Mouse (Mus musculus) midbrain, embryonic 15.5 days (tissue): Measurements from ENCODE around the gene Snx9. TPM values are rescaled to one million over a fixed set of nuclear protein-coding genes. Genes with fewer than 3 reads are reported as not detected.

ENCODE experiments used
- ATAC-seq: fragments of 200-750 bp; cut with Nextera tagmentation; replicated peaks from 2 replicates; pipeline ENCODE4 v1.8.0; 2017; ENCODE audit warnings: moderate TSS enrichment
- H3K27ac ChIP-seq: fragments of 300-500 bp; sonication (generic); 2 replicates; pipeline ENCODE4 v1.5.1; 2015; ENCODE audit warnings: mild to moderate bottlenecking, inconsistent platforms
- H3K27me3 ChIP-seq: fragments of 300-500 bp; sonication (generic); replicated peaks from 2 replicates; pipeline ENCODE4 v1.6.1; 2015; ENCODE audit warnings: inconsistent platforms
- H3K36me3 ChIP-seq: fragments of 300-500 bp; sonication (generic); replicated peaks from 2 replicates; pipeline ENCODE4 v1.6.1; 2015; ENCODE audit warnings: inconsistent platforms
- H3K4me1 ChIP-seq: fragments of 300-500 bp; sonication (generic); 2 replicates; pipeline ENCODE4 v1.6.1; 2015; ENCODE audit warnings: inconsistent platforms
- H3K4me2 ChIP-seq: fragments of 300-500 bp; sonication (generic); 2 replicates; pipeline ENCODE4 v1.6.1; 2015; ENCODE audit warnings: inconsistent platforms, mild to moderate bottlenecking, moderate library complexity
- H3K4me3 ChIP-seq: fragments of 300-500 bp; sonication (generic); 2 replicates; pipeline ENCODE4 v1.5.1; 2015; ENCODE audit warnings: mild to moderate bottlenecking, inconsistent platforms
- H3K9ac ChIP-seq: fragments of 300-500 bp; sonication (generic); 2 replicates; pipeline ENCODE4 v1.6.1; 2015; ENCODE audit warnings: mild to moderate bottlenecking, inconsistent platforms
- H3K9me3 ChIP-seq: fragments of 300-500 bp; sonication (generic); 2 replicates; pipeline ENCODE4 v1.6.1; 2016; ENCODE audit warnings: inconsistent platforms
- WGBS: fragments of 180-500 bp; shearing (Covaris S2); methylation state at CpG from one replicate; pipeline ENCODE4 v1.1.7; 2015; ENCODE audit warnings: mixed read lengths; 5-methylcytosine and 5-hydroxymethylcytosine counted together
- polyA plus RNA-seq: library from polyadenylated mRNA; unstranded; fragments of >200 nt; fragmentation: Nextera tagmentation; extraction: Ambion mirVana; gene quantifications from 2 replicates; pipeline ENCODE4 v1.2.1, GENCODE M21; 2015

The Snx9 gene
- polyA plus RNA-seq, 1 experiment from 2014 or later: 6.9 TPM

- H3K27ac ChIP-seq: no peak overlapping the region
These were observed 54.9 kb downstream of the Snx9 start for GRCm38 (mm10) chr17:5896066-5896465.

DNA sequence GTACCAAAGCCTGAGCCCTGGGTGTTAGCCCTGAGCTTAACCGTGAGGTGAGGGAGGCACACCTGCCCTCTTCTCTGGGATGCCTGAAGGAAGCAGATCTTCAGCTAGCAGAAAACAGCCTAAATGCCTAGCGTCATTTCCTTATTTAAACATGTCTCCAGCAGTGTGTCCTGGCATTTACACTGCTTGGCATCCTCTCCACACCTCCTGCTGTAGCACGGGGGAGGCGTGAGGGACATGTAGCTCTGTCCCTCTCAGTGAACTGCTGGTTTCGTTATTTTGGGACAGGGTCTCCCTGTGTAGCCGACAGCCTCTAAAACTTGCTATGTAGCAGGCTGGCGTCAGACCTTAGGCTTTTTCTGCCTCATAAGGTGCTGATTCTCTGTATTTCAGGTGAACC lies 55.5 kb downstream of the Snx9 start:
- WGBS: 86% methylated on average over 7 of the region's 7 CpGs
- no peak for ATAC-seq
- H3K27ac ChIP-seq: no peak overlapping the region

More at GRCm38 (mm10) chr17:5896066-5896465, 54.9 kb downstream of the Snx9 start:
- Histone ChIP-seq H3K27me3 (no peaks in the 10 kb centered on the region), H3K4me1 (no peaks in the 10 kb centered on the region), H3K4me3 (no peak overlapping the region), H3K9me3 (no peaks in the 10 kb centered on the region), H3K4me2 (no peak overlapping the region), H3K9ac (no peak overlapping the region), H3K36me3 (no peaks in the 10 kb centered on the region)
- ATAC-seq: no peak
- WGBS: 80% methylated on average over 4 of the region's 4 CpGs

DNA sequence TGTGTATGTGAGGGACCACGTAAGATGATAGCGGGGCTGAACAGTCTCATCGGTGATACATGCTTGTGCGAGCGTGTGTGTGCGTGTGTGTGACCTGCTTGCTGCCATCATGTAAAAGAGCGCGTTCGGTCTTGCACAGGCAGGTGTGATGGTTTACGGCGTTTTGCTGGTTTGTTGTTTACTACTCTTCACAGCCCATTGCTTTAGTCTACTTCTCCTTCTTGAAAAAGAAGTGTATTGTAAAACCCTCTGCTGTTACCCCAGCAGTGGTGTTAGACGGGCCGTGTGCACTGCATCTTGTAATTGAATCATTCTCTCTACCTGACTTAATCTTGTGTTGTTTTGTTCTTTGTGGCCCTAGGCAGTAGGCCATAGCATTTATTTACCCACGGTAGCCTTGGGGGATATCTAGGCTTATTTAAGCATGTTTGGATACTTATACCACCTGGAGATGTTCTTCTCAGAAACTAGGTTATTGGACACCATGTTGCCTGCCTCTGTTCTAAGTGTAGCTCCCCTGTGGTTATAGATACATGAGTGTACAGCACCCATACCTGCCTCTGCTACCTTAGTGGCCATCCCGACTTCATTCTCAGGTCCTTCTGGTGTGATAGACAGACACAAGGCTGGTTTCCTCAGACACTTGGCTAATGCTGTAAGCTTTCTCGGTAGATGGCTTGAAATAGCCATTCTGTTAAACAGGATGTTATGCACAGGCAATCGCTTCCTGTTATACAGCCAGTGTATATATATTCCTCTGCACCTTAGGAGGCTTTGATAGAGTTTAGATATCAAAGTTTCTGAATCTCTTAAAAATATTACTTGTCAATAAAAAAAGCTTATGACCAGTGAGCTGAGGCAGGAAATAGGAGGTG lies 56.4 kb downstream of the Snx9 start:
- H3K4me1 ChIP-seq: no peaks in the 10 kb centered on the region
- no peak overlapping the region for H3K9ac ChIP-seq
- H3K36me3 ChIP-seq: no peaks in the 10 kb centered on the region
- H3K4me2 ChIP-seq: no peak overlapping the region
- H3K4me3 ChIP-seq: no peak overlapping the region
- WGBS: 93% methylated on average over 17 of the region's 17 CpGs
- no peak overlapping the region for H3K27ac ChIP-seq
- no peaks in the 10 kb centered on the region for H3K9me3 ChIP-seq
- no peaks in the 10 kb centered on the region for H3K27me3 ChIP-seq
- ATAC-seq: no peak

More for the DNA sequence above, 55.5 kb downstream of the Snx9 start:
- Histone ChIP-seq H3K4me2 (no peak overlapping the region), H3K9ac (no peak overlapping the region), H3K36me3 (no peaks in the 10 kb centered on the region), H3K9me3 (no peaks in the 10 kb centered on the region), H3K27me3 (no peaks in the 10 kb centered on the region), H3K4me1 (no peaks in the 10 kb centered on the region), H3K4me3 (no peak overlapping the region)

- Histone ChIP-seq H3K4me1 (no peaks in the 10 kb centered on the region), H3K4me2 (no peak overlapping the region), H3K9me3 (no peaks in the 10 kb centered on the region), H3K27me3 (no peaks in the 10 kb centered on the region), H3K9ac (no peak overlapping the region), H3K36me3 (no peaks in the 10 kb centered on the region), H3K4me3 (no peak overlapping the region), H3K27ac (no peak overlapping the region)
- WGBS: 94% methylated on average over 6 of the region's 6 CpGs
- ATAC-seq: no peak
These were observed 58.1 kb downstream of the Snx9 start for GRCm38 (mm10) chr17:5899251-5899650.

DNA sequence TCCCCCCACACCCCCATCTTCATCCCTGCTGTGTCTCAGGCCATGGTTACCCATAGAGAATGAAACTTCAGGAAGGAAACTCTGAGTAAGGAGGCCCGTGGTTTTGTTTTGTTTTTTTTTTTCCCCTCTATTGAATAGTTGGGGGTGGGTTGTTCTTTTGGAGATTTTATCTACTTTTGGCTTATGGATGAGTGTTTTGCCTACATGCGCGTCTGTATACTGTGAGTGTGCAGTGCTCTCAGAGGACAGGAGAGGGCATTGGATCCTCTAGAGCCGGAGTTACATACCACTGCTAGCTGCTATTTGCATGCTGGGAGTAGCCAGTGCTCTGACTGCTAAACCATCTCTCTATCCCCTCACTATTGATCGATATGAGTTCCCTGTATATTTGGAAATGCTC lies 60.3 kb downstream of the Snx9 start:
- Histone ChIP-seq H3K9ac (no peak overlapping the region), H3K4me3 (no peak overlapping the region), H3K27me3 (no peaks in the 10 kb centered on the region), H3K36me3 (no peaks in the 10 kb centered on the region), H3K27ac (no peak overlapping the region), H3K4me2 (no peak overlapping the region), H3K4me1 (no peaks in the 10 kb centered on the region), H3K9me3 (no peaks in the 10 kb centered on the region)
- no peak for ATAC-seq
- 83% methylated on average over 5 of the region's 5 CpGs for WGBS

- Histone ChIP-seq H3K9me3 (no peaks in the 10 kb centered on the region), H3K27me3 (no peaks in the 10 kb centered on the region), H3K4me1 (no peaks in the 10 kb centered on the region), H3K4me2 (no peak overlapping the region), H3K36me3 (no peaks in the 10 kb centered on the region), H3K27ac (no peak overlapping the region), H3K4me3 (no peak overlapping the region), H3K9ac (no peak overlapping the region)
- no peak for ATAC-seq
- 83% methylated on average over 6 of the region's 6 CpGs for WGBS
These were observed 62.6 kb downstream of the Snx9 start for GRCm38 (mm10) chr17:5903630-5904301.

DNA sequence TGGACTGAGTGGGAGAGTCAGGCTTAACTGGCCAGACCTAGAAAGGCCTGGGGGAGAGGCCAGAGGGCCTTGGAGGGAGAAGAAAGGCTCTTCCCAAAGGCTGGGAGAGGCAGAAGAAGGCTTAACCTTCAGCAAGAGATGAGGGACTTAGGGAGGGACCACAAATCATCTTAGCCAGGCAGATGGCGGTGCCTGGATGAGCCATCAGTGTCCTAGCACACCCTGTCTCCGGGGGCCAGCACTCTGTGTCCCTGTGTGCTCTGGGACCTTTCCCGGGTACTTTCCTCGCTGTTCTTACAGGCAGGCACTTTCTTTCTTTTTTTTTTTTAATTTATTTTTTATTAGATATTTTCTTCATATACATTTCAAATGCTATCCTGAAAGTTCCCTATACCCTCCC lies 68.6 kb downstream of the Snx9 start:
- no peak overlapping the region for H3K4me2 ChIP-seq
- no peak overlapping the region for H3K9ac ChIP-seq
- H3K4me3 ChIP-seq: no peak overlapping the region
- WGBS: 95% methylated on average over 4 of the region's 4 CpGs
- no peaks in the 10 kb centered on the region for H3K9me3 ChIP-seq
- H3K27me3 ChIP-seq: no peaks in the 10 kb centered on the region
- no peaks in the 10 kb centered on the region for H3K36me3 ChIP-seq
- H3K4me1 ChIP-seq: no peaks in the 10 kb centered on the region
- H3K27ac ChIP-seq: no peak overlapping the region
- no peak for ATAC-seq

- no peak for ATAC-seq
These were observed 70.5 kb downstream of the Snx9 start for GRCm38 (mm10) chr17:5911591-5911990.

DNA sequence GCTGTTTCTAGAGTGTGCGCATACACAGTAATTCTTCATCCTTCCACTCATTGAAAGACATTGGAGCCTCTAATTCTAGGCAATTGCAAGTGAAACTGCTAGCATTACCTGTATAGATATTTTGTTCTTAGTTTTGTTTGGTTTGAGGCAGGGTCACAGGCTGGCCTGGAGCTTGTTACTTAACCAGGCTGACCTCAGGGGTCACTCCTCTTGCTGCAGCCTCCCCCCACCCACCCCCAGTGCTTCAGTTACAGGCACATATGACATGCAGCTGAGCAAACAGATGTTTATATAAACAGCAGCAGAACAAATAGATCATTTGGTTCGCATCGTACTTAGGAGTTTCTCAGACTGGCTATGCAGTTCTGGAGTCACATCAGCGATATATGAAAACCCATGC lies 71.7 kb downstream of the Snx9 start:
- H3K4me3 ChIP-seq: no peak overlapping the region
- WGBS: 94% methylated on average over 4 of the region's 4 CpGs
- H3K9ac ChIP-seq: no peak overlapping the region
- H3K4me1 ChIP-seq: no peaks in the 10 kb centered on the region
- no peaks in the 10 kb centered on the region for H3K9me3 ChIP-seq
- no peak overlapping the region for H3K4me2 ChIP-seq
- H3K27ac ChIP-seq: no peak overlapping the region
- H3K27me3 ChIP-seq: no peaks in the 10 kb centered on the region
- ATAC-seq: no peak
- no peaks in the 10 kb centered on the region for H3K36me3 ChIP-seq

More at GRCm38 (mm10) chr17:5911591-5911990, 70.5 kb downstream of the Snx9 start:
- WGBS: 69% methylated on average over 12 of the region's 12 CpGs
- H3K36me3 ChIP-seq: no peaks in the 10 kb centered on the region
- H3K27ac ChIP-seq: no peak overlapping the region; the same call in 1 of the 2 replicates
- no peaks in the 10 kb centered on the region for H3K27me3 ChIP-seq
- no peaks in the 10 kb centered on the region for H3K9me3 ChIP-seq
- no peaks in the 10 kb centered on the region for H3K4me1 ChIP-seq
- no peak overlapping the region for H3K9ac ChIP-seq
- no peak overlapping the region for H3K4me2 ChIP-seq
- H3K4me3 ChIP-seq: no peak overlapping the region

DNA sequence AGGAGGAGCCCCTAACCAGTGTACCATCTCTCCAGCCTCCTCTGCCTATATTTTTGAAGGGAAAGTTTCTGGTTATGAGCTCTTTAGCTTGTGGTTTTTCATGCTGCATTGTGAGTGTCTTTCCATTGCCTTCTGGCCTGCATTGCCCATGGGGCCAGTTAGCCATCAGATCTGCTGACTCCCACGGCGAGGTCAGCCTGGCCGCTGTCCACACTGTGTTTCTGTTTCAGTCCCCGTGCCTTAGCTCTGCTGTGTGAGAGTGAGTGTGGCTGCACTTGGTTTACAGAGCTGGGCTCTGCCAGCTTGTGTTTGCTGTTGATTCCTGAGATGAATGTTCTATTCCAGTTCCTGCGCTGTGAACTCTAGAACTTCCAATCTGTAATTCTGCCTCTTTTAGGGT lies 73.1 kb downstream of the Snx9 start:
- H3K9me3 ChIP-seq: no peaks in the 10 kb centered on the region

GRCm38 (mm10) chr17:5921954-5922353 lies 80.8 kb downstream of the Snx9 start:
- Histone ChIP-seq H3K36me3 (no peaks in the 10 kb centered on the region), H3K4me1 (no peaks in the 10 kb centered on the region), H3K27me3 (no peaks in the 10 kb centered on the region), H3K4me2 (no peak overlapping the region), H3K9me3 (no peaks in the 10 kb centered on the region), H3K4me3 (no peak overlapping the region), H3K27ac (no peak overlapping the region), H3K9ac (no peak overlapping the region)
- WGBS: 88% methylated on average over 8 of the region's 8 CpGs
- ATAC-seq: no peak

More for the DNA sequence above, 73.1 kb downstream of the Snx9 start:
- Histone ChIP-seq H3K4me1 (no peaks in the 10 kb centered on the region), H3K4me3 (no peak overlapping the region), H3K36me3 (no peaks in the 10 kb centered on the region), H3K4me2 (no peak overlapping the region), H3K9ac (no peak overlapping the region), H3K27ac (no peak overlapping the region), H3K27me3 (no peaks in the 10 kb centered on the region)
- WGBS: 79% methylated on average over 5 of the region's 5 CpGs
- ATAC-seq: no peak

GRCm38 (mm10) chr17:5923281-5923680 lies 82.2 kb downstream of the Snx9 start:
- WGBS: 72% methylated on average over 9 of the region's 9 CpGs
- H3K36me3 ChIP-seq: no peaks in the 10 kb centered on the region
- H3K27me3 ChIP-seq: no peaks in the 10 kb centered on the region
- H3K4me2 ChIP-seq: no peak overlapping the region
- no peak overlapping the region for H3K4me3 ChIP-seq
- H3K27ac ChIP-seq: no peak overlapping the region
- no peaks in the 10 kb centered on the region for H3K4me1 ChIP-seq
- no peak for ATAC-seq
- no peaks in the 10 kb centered on the region for H3K9me3 ChIP-seq
- H3K9ac ChIP-seq: no peak overlapping the region
